Mouse (Mus musculus) cortical plate, adult 2 months (tissue): ENCODE measurements at regions not wholly inside any gene's neighbourhood (a gene's known extent, or its start where the extent isn't known, plus 50 kb on each side); places are given as distances from the start of the nearest gene placed in this dataset.

Experiments
- CTCF ChIP-seq: fragments of 200-500 bp; IDR thresholded peaks from 2 replicates; pipeline ENCODE4 v1.5.1; 2011; ENCODE audit warnings: mild to moderate bottlenecking, control low read depth, low read length; ENCODE audit not compliant: insufficient read depth; ENCODE audit errors: extremely low read depth
- POLR2A ChIP-seq: fragments of 200-500 bp; IDR thresholded peaks from 2 replicates; pipeline ENCODE4 v1.6.1; 2011; ENCODE audit warnings: mild to moderate bottlenecking, low read length, control low read depth; ENCODE audit not compliant: insufficient read depth; ENCODE audit errors: extremely low read depth

- TF ChIP-seq POLR2A, result no peak
- no peak for TF ChIP-seq CTCF
Observed at GRCm38 (mm10) chr7:115340155-115340554, 596.7 kb downstream of the Insc start.
